Mouse (Mus musculus): ENCODE data around the gene Dip2c.

DNA sequence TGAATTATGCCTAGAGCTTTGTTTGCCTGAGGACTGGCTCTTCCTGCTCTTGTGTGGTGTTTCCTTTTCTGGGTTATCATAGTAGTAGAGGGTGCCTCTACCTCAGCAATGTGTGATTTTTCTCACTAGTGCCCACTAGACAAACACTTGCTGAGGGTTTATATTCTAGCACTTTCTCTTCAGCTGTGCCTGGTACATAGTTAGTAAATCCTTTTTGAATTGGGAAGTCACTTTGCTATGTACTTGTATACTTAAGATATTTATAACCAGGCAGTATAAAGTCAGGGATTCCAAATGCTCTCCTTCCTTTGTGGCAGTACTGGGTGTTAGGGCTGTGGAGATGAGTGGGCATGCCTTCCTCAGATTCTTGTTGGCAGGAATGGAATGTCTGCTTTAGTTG is 56.9 kb downstream of the Dip2c start:
- TF ChIP-seq E2F4 (IDR thresholded peaks at IDR 0.05; ENCODE audit: borderline replicate concordance, low read depth, low read length) (no peak), CTCF (IDR thresholded peaks at IDR 0.05 in 2 of 3, conservative IDR thresholded peaks at IDR 0.05 in 1 of 3; ENCODE audit: control insufficient read depth in 1 of 3, insufficient read depth in 1 of 3, low read depth in 2 of 3, low read length in 3 of 3, poor library complexity in 1 of 3, severe bottlenecking in 1 of 3) (no peak), ZC3H11A (IDR thresholded peaks at IDR 0.05; ENCODE audit: low read depth, low read length) (no peak), GATA1 (IDR thresholded peaks at IDR 0.05; ENCODE audit: low read depth, low read length) (no peak), ZMIZ1 (IDR thresholded peaks at IDR 0.05; ENCODE audit: low read depth, low read length) (no peak), UBTF (IDR thresholded peaks at IDR 0.05; ENCODE audit: borderline replicate concordance, insufficient read depth, low read depth, low read length) (no peak), SIN3A (IDR thresholded peaks at IDR 0.05; ENCODE audit: low read length) (no peak)
